Mouse (Mus musculus) intestine, embryonic 16.5 days (tissue): ENCODE data around the gene Grik3. TPM values are rescaled to one million over a fixed set of nuclear protein-coding genes. Genes with fewer than 3 reads are reported as not detected.

Source experiments
- ATAC-seq: fragments of 200-750 bp; cut with Nextera tagmentation; 2 replicates; pipeline ENCODE4 v1.8.0; 2017; ENCODE audit warnings: moderate TSS enrichment, moderate library complexity
- H3K27ac ChIP-seq: fragments of 300-500 bp; sonication (generic); 2 replicates; pipeline ENCODE4 v1.5.1; 2014; ENCODE audit warnings: mild to moderate bottlenecking, low read length
- H3K27me3 ChIP-seq: fragments of 300-500 bp; sonication (generic); replicated peaks from 2 replicates; pipeline ENCODE4 v1.6.1; 2014; ENCODE audit warnings: low read length, control low read depth, mixed read lengths; ENCODE audit not compliant: control insufficient read depth, insufficient read depth
- H3K36me3 ChIP-seq: fragments of 300-500 bp; sonication (generic); 2 replicates; pipeline ENCODE4 v1.6.1; 2014; ENCODE audit warnings: low read length, control low read depth; ENCODE audit not compliant: control insufficient read depth, insufficient read depth
- H3K4me1 ChIP-seq: fragments of 300-500 bp; sonication (generic); 2 replicates; pipeline ENCODE4 v1.6.1; 2014; ENCODE audit warnings: low read length, control low read depth, mixed read lengths; ENCODE audit not compliant: control insufficient read depth, insufficient read depth
- H3K4me2 ChIP-seq: fragments of 300-500 bp; sonication (generic); 2 replicates; pipeline ENCODE4 v1.6.1; 2014; ENCODE audit warnings: low read depth, low read length, control low read depth
- H3K4me3 ChIP-seq: fragments of 300-500 bp; sonication (generic); 2 replicates; pipeline ENCODE4 v1.5.1; 2014; ENCODE audit warnings: mild to moderate bottlenecking, low read length
- H3K9ac ChIP-seq: fragments of 300-500 bp; sonication (generic); 2 replicates; pipeline ENCODE4 v1.6.1; 2014; ENCODE audit warnings: low read depth, low read length
- H3K9me3 ChIP-seq: fragments of 300-500 bp; sonication (generic); 2 replicates; pipeline ENCODE4 v1.6.1; 2016; ENCODE audit warnings: low read length, control low read depth; ENCODE audit not compliant: control insufficient read depth
- WGBS: fragments of 180-500 bp; shearing (Covaris S2); extraction: QIAGEN DNeasy Blood & Tissue Kit; methylation state at CpG from one replicate; pipeline ENCODE4 v1.1.7; 2014; 5-methylcytosine and 5-hydroxymethylcytosine counted together
- microRNA-seq: library from miRNA; unstranded; fragments of <30 nt; microRNA quantifications from one replicate; pipeline ENCODE4, GENCODE M21; 2016
- polyA plus RNA-seq: library from polyadenylated mRNA; unstranded; fragments of >200 nt; fragmentation: Nextera tagmentation; extraction: Ambion mirVana; gene quantifications from 2 replicates; pipeline ENCODE4 v1.2.1, GENCODE M21; 2015

Grik3 gene
- polyA plus RNA-seq, 1 experiment from 2014 or later = 0.16 TPM

GRCm38 (mm10) chr4:125763056-125763455 lies 272.6 kb downstream of the Grik3 start:
- H3K27ac ChIP-seq = no peak overlapping the region
- no peaks in the 10 kb centered on the region for H3K27me3 ChIP-seq
- 49% methylated on average over 5 of the region's 5 CpGs for WGBS
- H3K4me2 ChIP-seq = no peak overlapping the region
- no peaks in the 10 kb centered on the region for H3K9me3 ChIP-seq
- no peak overlapping the region for H3K4me3 ChIP-seq
- no peaks in the 10 kb centered on the region for H3K4me1 ChIP-seq
- no peak for ATAC-seq
- H3K36me3 ChIP-seq = no peaks in the 10 kb centered on the region
- H3K9ac ChIP-seq = no peak overlapping the region

Small RNAs within 50 kb of the gene (microRNA-seq; reads per million reads assigned to microRNA genes)
- not detected for gene Mir692-2
